Mouse (Mus musculus) thymus, postnatal 4 days (tissue): ENCODE results near the gene Myo19.
A peak's percentile ranks its signal among the peaks of the same experiment; 100 is the strongest.

Experiments used
- DNase-seq: peaks from one replicate; pipeline ENCODE4 v3.0.0; 2021

Gene Myo19

DNA sequence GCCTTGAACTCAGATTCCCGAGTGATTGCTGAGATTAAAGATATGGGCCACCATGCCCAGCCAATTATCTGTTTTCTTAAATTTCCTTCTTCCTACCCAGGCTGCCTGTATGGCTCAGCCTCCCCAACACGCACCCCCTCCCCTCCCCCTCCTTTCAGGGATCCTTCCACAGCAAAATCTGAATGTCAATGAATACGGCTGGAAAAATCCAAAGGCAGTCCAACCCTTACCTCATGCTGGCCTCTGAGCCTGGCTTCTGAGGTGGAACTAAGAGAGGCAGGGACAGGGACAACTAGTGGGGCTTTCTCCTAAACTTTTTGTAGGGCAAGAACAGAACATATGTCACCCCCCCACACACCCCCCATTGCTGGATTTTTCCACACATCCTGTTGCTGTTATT lies 68.2 kb downstream of the Myo19 start:
- DNase-seq: no peak

DNA sequence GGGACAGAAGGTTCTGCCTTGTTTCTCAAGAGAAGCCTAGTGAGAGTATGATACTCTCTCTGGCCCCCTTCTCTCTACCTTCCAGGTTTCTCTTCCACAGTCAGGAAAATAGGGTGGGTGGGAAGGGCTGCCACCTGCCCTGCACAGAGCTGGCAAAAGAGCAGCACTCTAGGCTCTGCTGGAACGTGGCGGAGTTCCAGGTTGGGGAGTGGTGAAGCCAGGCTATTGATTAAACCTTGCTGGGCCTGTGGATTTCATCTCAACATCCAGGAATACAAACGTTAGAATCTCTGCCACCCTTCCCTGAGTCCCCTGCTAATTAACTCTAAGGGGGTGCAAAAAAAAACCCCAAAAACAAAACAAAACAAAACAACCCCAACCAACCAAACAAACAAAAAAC lies 68.6 kb downstream of the Myo19 start:
- no peak for DNase-seq

DNA sequence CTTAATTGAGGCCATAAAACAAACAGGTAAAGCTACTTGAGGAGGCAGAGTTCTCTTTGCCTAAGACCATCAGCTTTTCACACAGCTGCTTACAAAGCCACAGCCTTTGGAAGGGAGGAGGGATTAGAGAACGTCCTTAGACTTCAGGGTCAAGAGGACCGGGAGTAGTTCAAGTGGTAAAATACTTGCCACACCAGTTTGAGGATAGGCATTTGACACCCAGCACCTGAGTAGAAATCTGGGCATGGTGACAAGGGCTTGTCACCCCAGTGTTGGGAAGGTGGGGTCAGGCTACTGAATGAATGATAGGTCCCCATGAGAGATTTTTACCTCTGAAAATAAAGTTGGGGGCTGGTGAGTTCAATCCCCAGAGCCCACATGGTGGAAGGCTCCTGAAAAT lies 72.7 kb downstream of the Myo19 start:
- DNase-seq: no peak

DNA sequence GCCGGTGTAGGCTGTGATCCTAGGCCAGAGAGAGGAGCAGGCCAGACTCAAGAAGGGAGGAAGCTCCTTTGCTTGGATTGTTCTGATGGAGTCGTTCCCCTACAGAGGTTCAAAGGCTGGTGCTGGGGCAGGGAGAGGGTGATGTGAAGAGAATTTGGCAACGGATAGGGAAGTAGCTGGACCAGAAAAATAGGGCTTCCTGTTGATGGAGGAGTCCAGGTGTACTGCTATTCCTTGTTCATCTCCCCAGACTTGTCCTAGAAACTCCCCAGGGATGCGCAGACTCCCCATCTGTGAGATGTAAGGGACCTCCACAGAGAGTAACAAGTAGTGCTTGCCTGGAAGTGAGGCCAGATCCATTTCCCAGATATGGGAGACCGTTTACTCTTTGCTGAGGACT lies 76.5 kb downstream of the Myo19 start:
- no peak for DNase-seq

DNA sequence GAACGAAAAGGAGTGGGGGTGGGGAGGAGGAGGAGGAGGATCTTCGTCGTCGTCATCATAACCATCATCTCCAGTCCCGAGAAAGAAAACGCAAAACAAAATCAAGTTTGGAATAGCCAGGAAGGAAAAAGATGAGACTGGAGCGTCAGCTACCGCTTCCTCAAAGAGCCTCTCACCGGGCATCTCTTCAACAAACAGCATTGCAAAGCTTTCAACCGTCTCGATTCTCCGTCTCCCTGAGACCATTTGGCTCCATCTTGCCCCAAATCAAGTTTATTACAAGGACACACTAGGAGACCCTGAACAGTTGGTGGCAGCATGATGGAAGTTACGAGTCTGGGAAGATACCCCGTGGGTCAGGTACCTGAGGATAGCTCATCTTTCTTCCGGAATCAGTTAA lies 77.2 kb downstream of the Myo19 start:
- no peak for DNase-seq

DNA sequence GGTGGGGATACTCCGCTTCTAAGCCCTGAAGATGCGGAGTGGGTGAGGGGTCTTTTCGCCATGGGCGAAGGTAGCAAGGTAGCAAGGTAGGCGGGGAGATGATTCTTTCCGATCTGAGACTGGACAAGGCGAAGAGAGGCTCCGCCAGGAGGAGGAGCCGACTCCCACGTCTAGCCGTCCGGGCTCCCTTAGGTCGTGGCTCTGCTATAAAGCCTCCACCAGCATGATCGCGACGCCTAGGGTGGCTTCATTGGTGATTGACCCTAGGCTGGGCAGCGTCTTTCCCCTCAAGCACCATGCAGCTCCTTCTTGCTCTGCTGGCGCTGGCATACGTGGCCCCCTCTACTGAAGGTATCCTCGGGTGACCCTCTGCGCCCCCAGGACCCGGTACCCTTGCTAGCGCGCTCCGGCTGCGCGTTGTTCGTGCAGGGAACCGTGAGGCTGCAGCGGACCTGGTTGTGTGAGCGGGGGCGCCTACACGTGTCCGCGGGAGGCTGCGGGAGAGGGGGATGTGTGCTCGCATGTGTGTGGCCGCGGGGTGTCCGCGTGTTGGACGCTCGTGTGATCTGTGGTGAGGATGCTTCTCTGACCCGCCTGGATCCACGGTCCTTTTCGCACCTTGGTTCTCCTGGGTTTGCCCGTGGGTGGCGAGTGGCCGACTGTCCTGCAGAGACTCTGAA lies 77.8 kb downstream of the Myo19 start, which contains the start of gene Car4:
TSS of gene Car4 (plus strand) at position 196 of the 680 bp plus-strand sequence.
- DNase-seq: peak; percentile 6

DNA sequence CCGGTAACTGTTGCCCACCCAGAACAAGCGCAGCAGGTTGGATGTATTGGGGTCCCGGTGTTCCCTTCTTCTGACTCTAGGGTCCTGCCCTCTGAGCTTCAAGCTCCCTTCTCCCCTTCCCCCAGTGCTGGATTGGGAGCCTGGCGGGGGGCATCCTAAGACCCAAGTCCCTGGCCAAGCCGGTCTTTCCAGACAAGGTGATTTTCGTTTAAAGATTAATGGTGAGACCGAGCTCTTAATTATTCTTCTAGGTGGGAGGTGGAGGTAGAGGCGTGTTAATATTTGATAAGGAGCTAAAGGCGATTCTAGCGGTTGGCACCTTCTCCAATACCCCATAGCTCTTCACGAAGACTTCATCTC lies 78.3 kb downstream of the Myo19 start:
- DNase-seq: no peak

DNA sequence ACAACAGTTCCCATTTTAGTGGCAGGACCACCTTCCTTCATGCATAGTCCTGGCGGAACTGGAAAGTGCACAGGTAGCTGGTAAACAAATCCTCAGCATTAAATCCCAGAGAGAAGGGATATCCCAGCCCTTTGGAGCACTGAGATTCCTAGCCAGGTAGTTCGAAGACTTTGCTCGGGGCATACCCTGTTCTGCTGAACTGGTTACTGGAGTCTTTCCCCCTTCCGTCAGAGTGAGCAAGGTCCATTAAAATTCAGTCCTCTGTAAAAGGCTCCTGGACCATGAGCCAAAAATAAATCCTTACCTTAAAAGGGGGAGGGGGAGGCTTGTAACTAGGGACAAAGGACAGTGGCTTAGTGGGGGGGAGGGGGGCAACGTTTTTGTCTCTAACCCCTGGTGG lies 79.2 kb downstream of the Myo19 start:
- DNase-seq: no peak

DNA sequence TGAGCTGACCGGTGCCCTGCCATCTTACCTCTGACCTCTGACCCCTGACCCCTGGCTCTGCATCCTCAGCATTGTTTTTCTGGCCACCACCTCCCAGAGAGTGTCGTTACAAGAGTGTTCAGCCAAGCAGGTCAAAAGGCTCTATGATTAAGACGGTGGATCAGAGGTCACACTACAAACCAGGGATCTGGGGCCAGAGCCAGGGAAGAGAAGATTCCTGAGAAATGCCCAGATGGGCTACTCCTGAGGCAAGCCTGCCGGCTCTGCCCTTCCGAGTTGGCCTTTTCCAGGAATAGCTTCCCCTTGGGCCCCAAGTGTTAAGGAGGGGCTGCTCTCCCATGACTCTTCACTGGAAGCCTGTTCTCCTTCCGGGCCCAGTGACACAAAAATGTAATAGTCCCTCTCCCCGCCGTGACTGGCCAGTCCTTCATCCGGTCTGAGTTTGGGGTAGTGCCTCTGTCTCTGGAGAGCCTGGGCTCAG lies 79.8 kb downstream of the Myo19 start:
- DNase-seq: no peak

DNA sequence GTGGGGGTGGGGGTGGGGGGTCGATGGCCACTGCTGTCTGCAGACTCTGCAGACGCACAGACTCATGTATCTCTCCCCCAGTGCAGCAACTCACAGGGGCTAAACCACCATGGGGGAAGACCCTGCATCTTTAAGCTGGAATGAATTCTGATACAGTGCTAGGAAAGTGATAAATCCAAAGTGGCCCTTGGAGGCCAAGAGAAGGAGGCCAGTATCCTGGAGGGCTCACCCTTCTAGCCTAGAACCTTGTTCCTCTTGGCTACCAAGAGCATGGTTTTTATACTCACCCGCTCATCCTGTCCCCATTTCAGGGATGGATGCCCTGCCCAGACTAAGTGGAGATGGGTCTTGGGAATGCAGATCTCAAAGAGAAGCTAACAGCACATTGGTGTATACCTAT lies 80.3 kb downstream of the Myo19 start:
- DNase-seq: no peak

DNA sequence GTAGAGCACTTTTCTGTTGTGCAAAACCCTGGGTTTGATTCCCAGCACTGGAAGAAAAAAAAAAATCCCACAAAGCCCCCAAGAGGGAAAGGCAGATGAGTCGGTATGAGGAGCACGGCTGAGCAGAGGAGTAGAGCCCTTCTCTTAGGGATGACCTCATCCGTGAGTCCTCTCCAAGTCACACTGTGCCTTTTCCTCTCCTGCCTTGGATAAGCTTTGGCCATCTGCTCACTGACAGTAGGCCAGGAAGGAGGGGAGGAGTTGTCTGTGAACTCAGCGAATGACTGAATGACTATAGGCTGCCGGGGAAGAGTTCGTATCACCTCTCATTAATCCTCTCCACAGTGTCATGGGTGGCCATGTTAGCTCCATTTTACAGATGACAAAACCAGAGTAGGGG lies 80.8 kb downstream of the Myo19 start:
- no peak for DNase-seq
